Mouse (Mus musculus) CH12.LX (cell line): ENCODE data around the gene Olfr427. TPM values are rescaled to one million over a fixed set of nuclear protein-coding genes. Genes with fewer than 3 reads are reported as not detected.

Experiments
- DNase-seq: peaks from one replicate; pipeline ENCODE4 v3.0.0-alpha.2; 2013; ENCODE audit errors: extremely low read depth
- H3K27ac ChIP-seq: 2 replicates; pipeline ENCODE4 v1.5.1; 2012; ENCODE audit warnings: low read depth, mild to moderate bottlenecking, control low read depth, moderate library complexity; ENCODE audit not compliant: insufficient read depth
- H3K27me3 ChIP-seq: replicated peaks from 2 replicates; pipeline ENCODE3; 2012; ENCODE audit warnings: inconsistent platforms
- H3K36me3 ChIP-seq, 2 experiments: replicated peaks in 1 of 2; 2 replicates each; pipeline versions ENCODE3 to v1.6.1; 2012; ENCODE audit warnings: inconsistent platforms in 1 of 2, low read length in 1 of 2, mild to moderate bottlenecking in 1 of 2, mixed read lengths in 1 of 2, moderate library complexity in 1 of 2; ENCODE audit not compliant: control insufficient read depth in 1 of 2, insufficient read depth in 1 of 2
- H3K4me1 ChIP-seq, 2 experiments: 2 replicates each; pipeline ENCODE4 v1.6.1; 2012; ENCODE audit warnings: inconsistent platforms in 1 of 2, moderate library complexity in 1 of 2; ENCODE audit not compliant: insufficient read depth in 2 of 2, control insufficient read depth in 1 of 2
- H3K4me2 ChIP-seq: 2 replicates; pipeline ENCODE4 v1.6.1; 2012; ENCODE audit warnings: low read depth, mild to moderate bottlenecking, control low read depth; ENCODE audit not compliant: poor library complexity, insufficient read depth, severe bottlenecking
- H3K4me3 ChIP-seq, 3 experiments: fragments of 150-350 bp in 1 of 3; sonication (generic) in 1 of 3; replicated peaks in 1 of 3; 2 replicates each; pipeline versions ENCODE3 to v1.5.1; 2011 to 2012; ENCODE audit warnings: low read depth in 2 of 3, low read length in 2 of 3, mild to moderate bottlenecking in 2 of 3, moderate library complexity in 2 of 3, control low read depth in 1 of 3, improper control_type of control experiment in 1 of 3, inconsistent platforms in 1 of 3, mixed read lengths in 1 of 3; ENCODE audit not compliant: poor library complexity in 1 of 3
- H3K79me2 ChIP-seq: replicated peaks from 2 replicates; pipeline ENCODE4 v1.6.1; 2012; ENCODE audit warnings: mild to moderate bottlenecking, moderate library complexity; ENCODE audit not compliant: control insufficient read depth, poor library complexity, insufficient read depth, severe bottlenecking; ENCODE audit errors: extremely low read depth
- H3K9ac ChIP-seq: 2 replicates; pipeline ENCODE4 v1.6.1; 2012; ENCODE audit warnings: low read depth, mild to moderate bottlenecking, control low read depth, moderate library complexity; ENCODE audit not compliant: insufficient read depth
- H3K9me3 ChIP-seq: replicated peaks from 2 replicates; pipeline ENCODE3; 2012; ENCODE audit warnings: low read length, inconsistent platforms, mixed read lengths
- BHLHE40 ChIP-seq: IDR thresholded peaks from 2 replicates; pipeline ENCODE4 v1.6.1; 2011; ENCODE audit warnings: mild to moderate bottlenecking, low read depth, low read length, improper control_type of control experiment
- CTCF ChIP-seq, 2 experiments: IDR thresholded peaks in 1 of 2; conservative IDR thresholded peaks in 1 of 2; 2 replicates each; pipeline ENCODE4 v1.5.1; 2011 to 2012; ENCODE audit warnings: low read depth in 2 of 2, low read length in 2 of 2, improper control_type of control experiment in 1 of 2, inconsistent platforms in 1 of 2, mild to moderate bottlenecking in 1 of 2, moderate library complexity in 1 of 2
- ETS1 ChIP-seq: conservative IDR thresholded peaks from 2 replicates; pipeline ENCODE4 v1.6.1; 2012; ENCODE audit warnings: low read depth, mild to moderate bottlenecking, inconsistent platforms, low read length, improper control_type of control experiment, moderate library complexity
- MAFK ChIP-seq: IDR thresholded peaks from 2 replicates; pipeline ENCODE4 v1.6.1; 2011; ENCODE audit warnings: low read length, improper control_type of control experiment; ENCODE audit not compliant: insufficient replicate concordance
- MAX ChIP-seq: IDR thresholded peaks from 2 replicates; pipeline ENCODE4 v1.6.1; 2011; ENCODE audit warnings: low read length, improper control_type of control experiment
- MEF2A ChIP-seq: IDR thresholded peaks from 2 replicates; pipeline ENCODE4 v1.6.1; 2014; ENCODE audit warnings: low read depth, mild to moderate bottlenecking, inconsistent platforms, low read length, improper control_type of control experiment, borderline replicate concordance
- MXI1 ChIP-seq: IDR thresholded peaks from 2 replicates; pipeline ENCODE4 v1.6.1; 2011; ENCODE audit warnings: mild to moderate bottlenecking, low read depth, low read length, improper control_type of control experiment
- NRF1 ChIP-seq: IDR thresholded peaks from 2 replicates; pipeline ENCODE4 v1.6.1; 2014; ENCODE audit warnings: low read depth, mild to moderate bottlenecking, inconsistent platforms, low read length, improper control_type of control experiment, moderate library complexity
- POLR2AphosphoS2 ChIP-seq: IDR thresholded peaks from 2 replicates; pipeline ENCODE4 v1.6.1; 2011; ENCODE audit warnings: low read depth, low read length, improper control_type of control experiment
- RAD21 ChIP-seq: IDR thresholded peaks from 2 replicates; pipeline ENCODE4 v1.6.1; 2011; ENCODE audit warnings: low read depth, mild to moderate bottlenecking, low read length, improper control_type of control experiment, moderate library complexity
- RCOR1 ChIP-seq: conservative IDR thresholded peaks from 2 replicates; pipeline ENCODE4 v1.6.1; 2012; ENCODE audit warnings: low read depth, mild to moderate bottlenecking, inconsistent platforms, low read length, improper control_type of control experiment
- ZMIZ1 ChIP-seq: IDR thresholded peaks from 2 replicates; pipeline ENCODE4 v1.6.1; 2012; ENCODE audit warnings: low read depth, mild to moderate bottlenecking, inconsistent platforms, low read length, improper control_type of control experiment
- dilution Hi-C: fragments of 300-500 bp; cut with MboI; formaldehyde crosslinking; loops from 2 replicates; pipeline ENCODE4 v1.14.3; 2020; ENCODE audit warnings: low sequenced_read_pairs; ENCODE audit not compliant: extremely low pct_unique_long_range_greater_than_20kb, extremely low pct_ligation_motif_present
- in situ Hi-C: fragments of 300-500 bp; cut with MboI; formaldehyde crosslinking; loops from 3 replicates; pipeline ENCODE4 v1.14.3; 2019; ENCODE audit warnings: low sequenced_read_pairs, low pct_ligation_motif_present, low pct_unique_long_range_greater_than_20kb, mixed read lengths
- polyA plus RNA-seq: library from polyadenylated mRNA; unstranded; fragments of >175 nt; gene quantifications from 2 replicates; pipeline ENCODE4 v1.2.1, GENCODE M21; 2012; ENCODE audit warnings: low read depth; ENCODE audit not compliant: insufficient read length
- total RNA-seq, 2 experiments: library from RNA; depleted of rRNA; stranded (reverse); fragments of 300-350 nt in 1 of 2; fragments of >200 nt in 1 of 2; gene quantifications; 2 replicates each; pipeline ENCODE4 v1.2.3; 2012 to 2014

The Olfr427 gene
- total and polyA plus RNA-seq, 3 experiments: not detected

DNA sequence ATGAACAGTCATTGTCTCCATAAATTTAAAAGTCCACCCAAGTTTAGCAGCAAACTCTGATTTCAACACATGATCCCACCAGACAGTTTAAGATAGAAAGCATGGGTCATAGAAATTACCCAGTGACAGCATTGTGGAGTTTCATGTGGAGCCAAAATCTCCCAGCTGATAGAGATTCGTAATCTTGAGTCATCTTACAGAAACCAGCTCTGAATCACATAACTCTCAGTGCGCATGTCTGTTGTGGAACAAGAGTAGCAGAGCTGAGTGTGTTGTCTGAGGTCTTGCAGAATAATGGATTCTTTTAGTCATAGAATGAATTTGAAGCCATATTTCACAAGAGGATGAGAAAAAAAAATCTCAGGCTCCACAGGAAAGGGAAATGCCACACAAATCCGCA, 43.7 kb upstream of the Olfr427 start:
- in situ Hi-C loops: no loop called here
- Histone ChIP-seq H3K79me2 (no peaks in the 10 kb centered on the region), H3K27ac (no peak overlapping the region)

DNA sequence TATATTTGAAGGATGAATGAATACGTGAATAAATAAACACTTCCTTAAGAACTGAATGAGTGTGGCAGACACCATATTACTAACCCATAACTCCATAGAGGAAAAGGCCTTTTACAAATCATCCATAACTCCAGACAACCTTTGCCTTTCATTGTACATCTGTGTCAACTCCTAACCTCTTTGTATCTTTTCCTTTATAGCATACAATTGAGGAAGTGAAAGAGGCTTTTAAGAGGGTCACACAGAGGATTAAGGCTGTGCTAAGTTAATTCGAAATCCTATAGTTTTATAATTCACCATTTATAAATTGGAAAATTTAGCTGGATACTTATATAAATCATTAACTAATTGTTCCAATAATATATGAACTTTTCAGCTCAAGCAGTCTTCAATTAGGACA, 41.4 kb upstream of the Olfr427 start:
- Histone ChIP-seq H3K79me2 (no peaks in the 10 kb centered on the region), H3K4me3 (no peak overlapping the region), H3K27me3 (no peaks in the 10 kb centered on the region), H3K4me1 (peaks cover 7 to 10% of the 10 kb centered on the region in 2 experiments; a peak in 3 of 4 replicates), H3K9ac (no peak overlapping the region), H3K36me3 (no peaks in the 10 kb centered on the region), H3K27ac (no peak overlapping the region), H3K4me2 (no peak overlapping the region), H3K9me3 (no peaks in the 10 kb centered on the region)
- in situ Hi-C loops (no loop called here), dilution Hi-C loops (no loop called here)
- DNase-seq: no peak
- TF ChIP-seq ZMIZ1 (no peak), CTCF (conservative IDR thresholded peaks at IDR 0.05 in 1 of 2, IDR thresholded peaks at IDR 0.05 in 1 of 2; ENCODE audit: low read depth in 2 of 2, low read length in 2 of 2) (no peak), MEF2A (no peak)

More for the DNA sequence above, 43.7 kb upstream of the Olfr427 start:
- peaks cover 7 to 10% of the 10 kb centered on the region in 2 experiments; a peak in 3 of 4 replicates for H3K4me1 ChIP-seq
- H3K27me3 ChIP-seq: no peaks in the 10 kb centered on the region
- H3K9ac ChIP-seq: no peak overlapping the region
- dilution Hi-C loops: no loop called here
- no peaks in the 10 kb centered on the region for H3K36me3 ChIP-seq
- no peak overlapping the region for H3K4me3 ChIP-seq
- TF ChIP-seq NRF1: peak; percentile 68
- TF ChIP-seq ETS1: no peak
- DNase-seq: no peak
- peaks cover 3% of the 10 kb centered on the region for H3K9me3 ChIP-seq
- no peak overlapping the region for H3K4me2 ChIP-seq

DNA sequence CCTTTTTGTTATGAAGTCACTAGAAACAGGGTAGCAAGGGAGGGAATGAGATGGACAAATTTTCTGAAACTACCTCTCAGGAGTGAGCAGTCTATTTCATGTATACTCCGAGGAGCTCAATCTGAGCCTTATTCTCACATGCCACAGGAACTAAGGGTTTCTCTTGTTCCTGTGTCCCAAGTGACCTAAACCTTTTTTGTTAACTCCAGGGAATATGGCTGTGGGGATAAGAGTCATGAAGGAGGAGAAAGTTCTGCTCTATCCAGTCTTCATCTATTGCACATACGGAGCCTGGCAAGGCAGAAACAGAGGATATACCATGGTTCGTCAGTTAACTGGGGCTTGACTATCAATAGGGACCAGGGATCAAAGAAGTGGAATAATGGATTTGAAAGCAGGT, 30.4 kb upstream of the Olfr427 start, which contains the start of gene Olfr430:
Olfr430 (plus strand) TSS at position 301 of the 400 bp plus-strand sequence.
- Histone ChIP-seq H3K4me1 (no peaks in the 10 kb centered on the region), H3K9me3 (no peaks in the 10 kb centered on the region), H3K27ac (no peak within 1 kb of the TSS), H3K79me2 (no peaks in the 10 kb centered on the region), H3K4me3 (no peak within 1 kb of the TSS), H3K27me3 (no peaks in the 10 kb centered on the region), H3K9ac (no peak within 1 kb of the TSS), H3K36me3 (no peaks in the 10 kb centered on the region), H3K4me2 (no peak within 1 kb of the TSS)
- no peak for DNase-seq
- dilution Hi-C loops (no loop called here), in situ Hi-C loops (no loop called here)
- TF ChIP-seq BHLHE40: no peak
- TF ChIP-seq POLR2AphosphoS2: no peak
- TF ChIP-seq RCOR1: no peak
- no peak for TF ChIP-seq RAD21
- TF ChIP-seq MAFK: no peak
- TF ChIP-seq MXI1: no peak
- TF ChIP-seq MAX: no peak
